Mouse (Mus musculus) adrenal gland, postnatal 14 days (tissue): ENCODE results near the gene Krt8. TPM values are rescaled to one million over a fixed set of nuclear protein-coding genes. Genes with fewer than 3 reads are reported as not detected.
"Not testable (repeated sequence)": the region's sequence is repeated elsewhere in the genome, so short reads cannot be mapped to it uniquely, and the experiment has no call there.

Experiments used
- DNase-seq: peaks from one replicate; pipeline ENCODE4 v3.0.0; 2021; ENCODE audit warnings: mixed read lengths
- total RNA-seq: library from RNA; stranded (reverse); gene quantifications from 2 replicates; pipeline ENCODE4 v1.2.3, GENCODE M21; 2021

The Krt8 gene
- total RNA-seq, 1 experiment from 2014 or later: 14.6 TPM

- no peak for DNase-seq
Observed at GRCm38 (mm10) chr15:102007097-102008069, 3.1 kb upstream of the Krt8 start.

GRCm38 (mm10) chr15:102006317-102006716 lies 2.0 kb upstream of the Krt8 start:
- DNase-seq: no peak

- peak; percentile 61 for DNase-seq
Observed at GRCm38 (mm10) chr15:102005290-102005689, 1.0 kb upstream of the Krt8 start.

- no peak for DNase-seq
Observed at GRCm38 (mm10) chr15:102003516-102003915, 766 bp downstream of the Krt8 start.

GRCm38 (mm10) chr15:102002646-102003488 lies 1.4 kb downstream of the Krt8 start:
- DNase-seq: peak; percentile 89

GRCm38 (mm10) chr15:101999676-102000335 lies 4.5 kb downstream of the Krt8 start:
- no peak for DNase-seq

- DNase-seq: no peak
Observed at GRCm38 (mm10) chr15:101999156-101999555, 5.1 kb downstream of the Krt8 start.

GRCm38 (mm10) chr15:101996450-101997078 lies 7.7 kb downstream of the Krt8 start:
- DNase-seq: not testable (repeated sequence)

- no peak for DNase-seq
Observed at GRCm38 (mm10) chr15:101995484-101996236, 8.6 kb downstream of the Krt8 start.

- no peak for DNase-seq
Observed at GRCm38 (mm10) chr15:101994365-101994764, 9.9 kb downstream of the Krt8 start.

- DNase-seq: no peak
Observed at GRCm38 (mm10) chr15:101990946-101991345, 13.3 kb downstream of the Krt8 start.

GRCm38 (mm10) chr15:101988714-101989113 lies 15.6 kb downstream of the Krt8 start:
- no peak for DNase-seq

GRCm38 (mm10) chr15:101988119-101988518 lies 16.2 kb downstream of the Krt8 start:
- DNase-seq: peak; percentile 90

GRCm38 (mm10) chr15:101984746-101985145 lies 19.5 kb downstream of the Krt8 start:
- no peak for DNase-seq

- peak; percentile 94 for DNase-seq
Observed at GRCm38 (mm10) chr15:101983949-101984601, 20.2 kb downstream of the Krt8 start.

GRCm38 (mm10) chr15:101983315-101983948 lies 20.9 kb downstream of the Krt8 start:
- no peak for DNase-seq

GRCm38 (mm10) chr15:101980849-101981248 lies 23.4 kb downstream of the Krt8 start:
- DNase-seq: peak; percentile 21

- peak; percentile 98 for DNase-seq
Observed at GRCm38 (mm10) chr15:101977043-101977726, 27.1 kb downstream of the Krt8 start.

GRCm38 (mm10) chr15:101976641-101977040 lies 27.6 kb downstream of the Krt8 start:
- peak; percentile 56 for DNase-seq
